Mouse (Mus musculus): ENCODE measurements around the gene Arhgap32. TPM values are rescaled to one million over a fixed set of nuclear protein-coding genes. Genes with fewer than 3 reads are reported as not detected.

Arhgap32 gene
- polyA plus RNA-seq, 1 experiment from 2014 or later = 7.7 TPM

DNA sequence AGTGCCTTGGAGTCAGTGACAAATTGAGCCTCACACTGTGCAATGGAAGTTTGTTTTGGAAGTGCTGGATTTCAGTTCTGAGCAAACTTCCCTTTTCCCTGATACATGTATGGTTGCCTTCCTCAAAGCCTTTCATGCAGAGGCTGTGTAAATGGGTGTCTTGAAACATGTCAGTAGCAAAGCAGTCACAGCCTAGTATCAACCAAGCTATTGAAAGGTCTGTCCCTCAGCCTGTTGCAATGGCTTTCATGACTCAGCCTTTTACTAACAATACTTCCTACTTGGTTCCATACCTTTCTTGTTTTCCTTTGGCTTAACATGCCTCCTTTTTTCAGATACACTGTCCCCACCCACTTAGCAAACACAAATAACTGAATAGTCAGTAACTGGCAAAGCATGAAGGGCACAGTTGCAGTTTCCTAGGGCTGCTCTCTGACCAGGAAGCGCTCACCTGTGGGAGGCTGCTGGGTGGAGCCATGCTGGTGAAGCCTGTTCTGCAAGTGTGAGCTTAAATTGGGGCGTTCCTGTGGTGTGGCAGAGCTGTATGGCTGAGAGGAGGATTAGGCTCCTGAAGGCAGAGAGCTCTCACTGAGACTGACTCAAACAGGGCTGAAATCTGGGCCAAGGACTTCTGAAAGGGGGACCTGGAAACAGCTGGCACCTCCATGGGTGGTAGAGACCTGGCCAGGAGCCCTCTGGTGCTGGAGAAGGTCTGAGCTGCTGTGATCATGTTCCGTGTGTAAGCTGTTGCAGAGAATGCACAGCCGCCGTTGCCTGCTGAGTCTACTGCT is 108.0 kb downstream of the Arhgap32 start:
- no peaks in the 10 kb centered on the region for H3K9me3 ChIP-seq (ENCODE audit: low read depth, low read length)

GRCm38 (mm10) chr9:32224937-32225336 is 109.0 kb downstream of the Arhgap32 start:
- DNase-seq (no peak), ATAC-seq (ENCODE audit: insufficient read depth) (no peak)
- Histone ChIP-seq H3K9ac (no peak overlapping the region; the same call in 1 of the 2 replicates), H3K9me3 (ENCODE audit: low read depth, low read length) (no peaks in the 10 kb centered on the region), H3K4me1 (ENCODE audit: insufficient read depth) (peaks cover 8% of the 10 kb centered on the region; the same call in 1 of the 2 replicates), H3K4me3 (ENCODE audit: low read depth, low read length) (no peak overlapping the region), H3K27ac (ENCODE audit: low read depth) (no peak overlapping the region), H3K4me2 (peak overlapping the region; percentile 35; the same call in 1 of the 2 replicates), H3K27me3 (ENCODE audit: insufficient read depth, low read length) (no peaks in the 10 kb centered on the region), H3K36me3 (ENCODE audit: insufficient read depth) (no peaks in the 10 kb centered on the region)
- no peak for TF ChIP-seq CTCF (IDR thresholded peaks at IDR 0.05; ENCODE audit: low read depth)
- 55% methylated on average over 4 of the region's 4 CpGs for WGBS

More for the DNA sequence above, 108.0 kb downstream of the Arhgap32 start:
- Histone ChIP-seq H3K4me3 (ENCODE audit: low read depth, low read length) (peak overlapping the region; percentile 17; the same call in 1 of the 2 replicates), H3K27ac (ENCODE audit: low read depth) (peak overlapping the region; percentile 82), H3K27me3 (ENCODE audit: insufficient read depth, low read length) (no peaks in the 10 kb centered on the region), H3K4me2 (peak overlapping the region; percentile 47), H3K9ac (no peak overlapping the region; the same call in 1 of the 2 replicates), H3K36me3 (ENCODE audit: insufficient read depth) (no peaks in the 10 kb centered on the region), H3K4me1 (ENCODE audit: insufficient read depth) (peaks cover 8% of the 10 kb centered on the region; the same call in 1 of the 2 replicates)
- 33% methylated on average over 5 of the region's 5 CpGs for WGBS
- ATAC-seq (ENCODE audit: insufficient read depth) = peak; percentile 89
- DNase-seq = peak; percentile 67
- TF ChIP-seq CTCF (IDR thresholded peaks at IDR 0.05; ENCODE audit: low read depth) = no peak

DNA sequence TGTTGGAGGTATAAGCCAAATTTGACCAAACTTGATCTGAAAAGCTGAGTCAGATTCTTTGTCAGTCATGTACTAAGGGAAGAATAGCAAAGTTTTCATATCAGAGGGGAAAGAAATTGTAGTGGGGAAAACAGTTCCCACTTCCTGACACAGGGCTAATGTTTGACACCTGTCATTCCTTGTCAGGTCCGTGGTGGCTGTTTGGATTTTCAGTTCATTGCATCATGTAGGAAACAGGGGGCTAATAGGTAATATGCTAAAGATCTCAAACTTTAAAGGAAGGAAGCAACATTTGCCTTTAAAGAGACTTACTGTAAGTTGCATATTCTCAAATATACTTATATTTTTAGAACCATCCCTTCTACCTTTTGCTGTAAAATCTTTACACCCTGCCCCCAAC is 109.6 kb downstream of the Arhgap32 start:
- Histone ChIP-seq H3K9ac (no peak overlapping the region), H3K4me3 (ENCODE audit: low read depth, low read length) (no peak overlapping the region), H3K4me2 (no peak overlapping the region), H3K27me3 (ENCODE audit: insufficient read depth, low read length) (no peaks in the 10 kb centered on the region), H3K4me1 (ENCODE audit: insufficient read depth) (peaks cover 8% of the 10 kb centered on the region; the same call in 1 of the 2 replicates), H3K27ac (ENCODE audit: low read depth) (no peak overlapping the region), H3K9me3 (ENCODE audit: low read depth, low read length) (no peaks in the 10 kb centered on the region), H3K36me3 (ENCODE audit: insufficient read depth) (no peaks in the 10 kb centered on the region)
- TF ChIP-seq CTCF (IDR thresholded peaks at IDR 0.05; ENCODE audit: low read depth) = no peak
- DNase-seq = no peak
- WGBS = 45% methylated on average over 1 of the region's 1 CpGs
- no peak for ATAC-seq (ENCODE audit: insufficient read depth)

DNA sequence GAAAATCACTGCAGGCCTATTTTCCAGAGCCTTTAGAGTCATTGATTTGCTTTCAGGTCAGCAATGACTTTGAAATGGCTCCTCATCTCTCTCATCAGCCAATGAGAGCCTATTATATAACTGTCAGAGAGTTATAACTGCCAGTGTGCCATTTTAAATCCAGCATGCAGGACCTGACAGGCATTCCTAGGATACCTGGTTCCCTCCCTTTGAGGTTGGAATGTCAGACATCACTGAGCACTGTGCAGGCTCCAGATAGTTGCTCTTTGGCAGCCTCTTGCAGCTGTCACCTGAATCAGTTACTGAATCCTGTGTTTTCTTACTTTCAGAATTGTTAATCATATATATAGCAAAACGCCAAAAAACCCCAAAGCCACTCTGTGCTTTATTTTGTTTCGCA is 111.1 kb downstream of the Arhgap32 start:
- TF ChIP-seq CTCF (IDR thresholded peaks at IDR 0.05; ENCODE audit: low read depth) = no peak
- Histone ChIP-seq H3K36me3 (ENCODE audit: insufficient read depth) (no peaks in the 10 kb centered on the region), H3K27ac (ENCODE audit: low read depth) (no peak overlapping the region), H3K9ac (no peak overlapping the region), H3K4me1 (ENCODE audit: insufficient read depth) (peaks cover 8% of the 10 kb centered on the region; the same call in 1 of the 2 replicates), H3K4me2 (no peak overlapping the region), H3K4me3 (ENCODE audit: low read depth, low read length) (no peak overlapping the region), H3K9me3 (ENCODE audit: low read depth, low read length) (no peaks in the 10 kb centered on the region), H3K27me3 (ENCODE audit: insufficient read depth, low read length) (no peaks in the 10 kb centered on the region)
- WGBS = 65% methylated on average over 2 of the region's 2 CpGs
- no peak for ATAC-seq (ENCODE audit: insufficient read depth)
- DNase-seq = no peak

GRCm38 (mm10) chr9:32233593-32233992 is 117.7 kb downstream of the Arhgap32 start:
- no peaks in the 10 kb centered on the region for H3K4me1 ChIP-seq (ENCODE audit: insufficient read depth)
- TF ChIP-seq CTCF (IDR thresholded peaks at IDR 0.05; ENCODE audit: low read depth) = no peak
- ATAC-seq (ENCODE audit: insufficient read depth) = no peak

DNA sequence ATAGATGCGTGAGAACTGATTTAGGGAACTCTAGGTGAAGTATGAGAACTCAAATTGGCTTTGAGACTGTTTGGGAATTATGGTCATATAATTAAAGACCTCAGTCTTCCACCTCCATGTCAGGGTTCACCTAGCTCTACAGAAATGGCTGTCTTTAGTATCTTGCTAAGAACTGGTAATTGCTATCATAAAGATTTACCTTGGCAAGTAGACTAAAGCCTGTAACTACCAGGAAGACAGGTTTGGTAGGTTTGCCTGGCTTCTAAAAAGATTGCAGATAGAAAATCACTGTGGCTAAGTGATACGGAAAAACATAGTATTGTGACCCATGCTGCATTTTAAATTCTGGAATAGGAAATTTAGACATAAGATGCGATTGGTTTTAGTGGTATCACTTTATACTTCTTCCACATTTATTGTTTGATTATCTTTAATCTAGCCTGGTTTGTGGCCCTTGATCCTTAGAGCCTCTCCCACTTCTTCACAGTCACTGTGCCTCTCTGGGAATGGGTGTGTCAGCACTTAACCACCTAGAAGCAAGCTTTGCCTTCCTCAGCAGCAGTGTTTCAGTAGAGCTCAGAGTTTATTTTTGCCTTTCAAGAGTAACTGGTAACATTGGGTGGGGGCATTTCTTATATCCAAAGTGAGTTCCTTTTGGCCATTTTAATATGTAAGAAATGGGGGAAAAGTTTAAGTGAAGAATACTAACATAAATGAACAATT is 119.0 kb downstream of the Arhgap32 start:
- H3K4me3 ChIP-seq (ENCODE audit: low read depth, low read length) = no peak overlapping the region
- no peaks in the 10 kb centered on the region for H3K27me3 ChIP-seq (ENCODE audit: insufficient read depth, low read length)
- no peaks in the 10 kb centered on the region for H3K4me1 ChIP-seq (ENCODE audit: insufficient read depth)
- H3K36me3 ChIP-seq (ENCODE audit: insufficient read depth) = no peaks in the 10 kb centered on the region; the same call in 1 of the 2 replicates
- H3K4me2 ChIP-seq = no peak overlapping the region
- H3K27ac ChIP-seq (ENCODE audit: low read depth) = no peak overlapping the region
- TF ChIP-seq CTCF (IDR thresholded peaks at IDR 0.05; ENCODE audit: low read depth) = no peak
- ATAC-seq (ENCODE audit: insufficient read depth) = no peak
- no peak for DNase-seq
- H3K9me3 ChIP-seq (ENCODE audit: low read depth, low read length) = no peaks in the 10 kb centered on the region
- 79% methylated on average over 3 of the region's 3 CpGs for WGBS
- no peak overlapping the region for H3K9ac ChIP-seq

More at GRCm38 (mm10) chr9:32233593-32233992, 117.7 kb downstream of the Arhgap32 start:
- H3K4me3 ChIP-seq (ENCODE audit: low read depth, low read length) = no peak overlapping the region
- no peaks in the 10 kb centered on the region for H3K9me3 ChIP-seq (ENCODE audit: low read depth, low read length)
- WGBS = 85% methylated on average over 4 of the region's 4 CpGs
- no peak overlapping the region for H3K9ac ChIP-seq
- H3K27me3 ChIP-seq (ENCODE audit: insufficient read depth, low read length) = no peaks in the 10 kb centered on the region
- H3K27ac ChIP-seq (ENCODE audit: low read depth) = no peak overlapping the region
- DNase-seq = no peak
- H3K36me3 ChIP-seq (ENCODE audit: insufficient read depth) = no peaks in the 10 kb centered on the region
- no peak overlapping the region for H3K4me2 ChIP-seq

- no peak overlapping the region for H3K27ac ChIP-seq (ENCODE audit: low read depth)
- H3K9ac ChIP-seq = no peak overlapping the region
- no peak for TF ChIP-seq CTCF (IDR thresholded peaks at IDR 0.05; ENCODE audit: low read depth)
- no peak overlapping the region for H3K4me2 ChIP-seq
- no peak for DNase-seq
- no peaks in the 10 kb centered on the region for H3K4me1 ChIP-seq (ENCODE audit: insufficient read depth)
- no peak for ATAC-seq (ENCODE audit: insufficient read depth)
- no peaks in the 10 kb centered on the region; the same call in 1 of the 2 replicates for H3K36me3 ChIP-seq (ENCODE audit: insufficient read depth)
- H3K9me3 ChIP-seq (ENCODE audit: low read depth, low read length) = no peaks in the 10 kb centered on the region
- no peaks in the 10 kb centered on the region for H3K27me3 ChIP-seq (ENCODE audit: insufficient read depth, low read length)
- no peak overlapping the region for H3K4me3 ChIP-seq (ENCODE audit: low read depth, low read length)
- WGBS = 68% methylated on average over 10 of the region's 10 CpGs
Measured at GRCm38 (mm10) chr9:32238899-32239298, 123.0 kb downstream of the Arhgap32 start.
